30 mouse cellular contexts compared by ENCODE assay signal in genomic region chr1:160205486-160205885, GRCm38 (mm10). TPM values are rescaled to one million over a fixed set of nuclear protein-coding genes. Genes with fewer than 3 reads are reported as not detected.
DNase-seq lines count a peak whose midpoint lies in the region; ATAC-seq and TF ChIP-seq lines count a peak whose summit lies in the region.
"Had no signal": no experiment of that assay in that cellular context is flagged by ENCODE, and none has a peak within 500 bp of the region (broad histone marks: within the 10 kb centered on the region; RNA-seq: fewer than 3 reads in every experiment).

No protein-coding gene starts in this region.

- peak overlapping the region; percentile 69 for H3K27ac ChIP-seq in ES-Bruce4 (ENCODE audit: insufficient read depth, low read length)
- no peak overlapping the region for H3K27ac ChIP-seq in liver, embryonic 12.5 days
- no peak overlapping the region for H3K27ac ChIP-seq in hindbrain, embryonic 16.5 days (ENCODE audit: low read depth, low read length)
- H3K27ac ChIP-seq: embryonic facial prominence, embryonic 13.5 days; forebrain, embryonic 10.5 days; forebrain, embryonic 15.5 days; layer of hippocampus, adult 2 months; limb, embryonic 13.5 days; stomach, embryonic 15.5 days had no signal

- DNase-seq in adrenal gland, postnatal 36 days, result peak; percentile 50 to 51
- no peak for DNase-seq in adrenal gland, postnatal 25 days
- DNase-seq in 3T3-L1 (ENCODE audit: low read depth, low spot score), result peak; percentile 35
- DNase-seq: cerebellum, adult 18-20 months; cerebellum, postnatal 10 days; gastrocnemius, postnatal 36 days; heart, postnatal 14 days; kidney, adult 11 months; kidney, postnatal 36 days; liver, postnatal 0 days; lung, postnatal 36 days; midbrain, embryonic 14.5 days; right cerebral cortex, postnatal 25 days; thymus, postnatal 14 days had no signal

- no peak for TF ChIP-seq CTCF in ES-Bruce4 (IDR thresholded peaks at IDR 0.05; ENCODE audit: low read depth, low read length)

- peaks cover 78% of the 10 kb centered on the region for H3K36me3 ChIP-seq in ES-Bruce4 (ENCODE audit: control insufficient read depth, insufficient read depth, low read length, poor library complexity, severe bottlenecking)
- peaks cover 85% of the 10 kb centered on the region for H3K36me3 ChIP-seq in liver, embryonic 12.5 days
- peaks cover 41% of the 10 kb centered on the region for H3K36me3 ChIP-seq in hindbrain, embryonic 16.5 days (ENCODE audit: control insufficient read depth, insufficient read depth, low read length)

- no peak overlapping the region for H3K4me2 ChIP-seq in liver, embryonic 12.5 days
- no peak overlapping the region for H3K4me2 ChIP-seq in hindbrain, embryonic 16.5 days (ENCODE audit: low read length)
- H3K4me2 ChIP-seq: embryonic facial prominence, embryonic 13.5 days; forebrain, embryonic 15.5 days; limb, embryonic 13.5 days; liver, embryonic 11.5 days; stomach, embryonic 15.5 days had no signal

- no peak overlapping the region for H3K9ac ChIP-seq in ES-Bruce4 (ENCODE audit: low read depth, poor library complexity, severe bottlenecking)
- no peak overlapping the region for H3K9ac ChIP-seq in liver, embryonic 12.5 days
- no peak overlapping the region for H3K9ac ChIP-seq in hindbrain, embryonic 16.5 days (ENCODE audit: low read depth, low read length)
- H3K9ac ChIP-seq: embryonic facial prominence, embryonic 13.5 days; forebrain, embryonic 15.5 days; limb, embryonic 13.5 days; liver, postnatal 0 days; stomach, embryonic 15.5 days had no signal

- peak; percentile 33; the same call in 1 of the 2 replicates for ATAC-seq in granulocyte monocyte progenitor cell, adult 5-6 weeks (replicated peaks; ENCODE audit: poor library complexity, severe bottlenecking)
- ATAC-seq in liver, embryonic 12.5 days, result no peak
- no peak for ATAC-seq in hindbrain, embryonic 16.5 days
- ATAC-seq: forebrain, embryonic 15.5 days; liver, postnatal 0 days had no signal

- no peak for TF ChIP-seq EP300 in ES-Bruce4 (IDR thresholded peaks at IDR 0.05; ENCODE audit: insufficient read depth, low read depth, low read length)

- H3K4me3 ChIP-seq in ES-Bruce4 (ENCODE audit: low read depth, low read length), result no peak overlapping the region
- H3K4me3 ChIP-seq in liver, embryonic 12.5 days, result no peak overlapping the region
- no peak overlapping the region for H3K4me3 ChIP-seq in hindbrain, embryonic 16.5 days (ENCODE audit: low read length)
- H3K4me3 ChIP-seq: embryonic facial prominence, embryonic 13.5 days; forebrain, embryonic 10.5 days; forebrain, embryonic 15.5 days; layer of hippocampus, adult 2 months; limb, embryonic 13.5 days; megakaryocyte, embryonic 14.5 days; stomach, embryonic 15.5 days had no signal

- TF ChIP-seq POLR2A in ES-Bruce4 (IDR thresholded peaks at IDR 0.05; ENCODE audit: insufficient read depth, low read length), result no peak

- H3K27me3 ChIP-seq in ES-Bruce4 (ENCODE audit: control insufficient read depth, insufficient read depth, low read length, poor library complexity, severe bottlenecking), result no peaks in the 10 kb centered on the region
- H3K27me3 ChIP-seq in liver, embryonic 12.5 days (replicated peaks), result no peaks in the 10 kb centered on the region
- H3K27me3 ChIP-seq in hindbrain, embryonic 16.5 days (replicated peaks; ENCODE audit: control insufficient read depth, insufficient read depth, low read length), result no peaks in the 10 kb centered on the region
- H3K27me3 ChIP-seq: CH12.LX; embryonic facial prominence, embryonic 13.5 days; forebrain, embryonic 15.5 days; limb, embryonic 13.5 days; megakaryocyte, embryonic 14.5 days; stomach, embryonic 15.5 days had no signal

- no peaks in the 10 kb centered on the region for H3K9me3 ChIP-seq in ES-Bruce4 (replicated peaks; ENCODE audit: control insufficient read depth, insufficient read depth, low read length, poor library complexity, severe bottlenecking)
- H3K9me3 ChIP-seq in liver, embryonic 12.5 days (replicated peaks), result no peaks in the 10 kb centered on the region
- no peaks in the 10 kb centered on the region for H3K9me3 ChIP-seq in hindbrain, embryonic 16.5 days (ENCODE audit: control insufficient read depth, low read length)
- H3K9me3 ChIP-seq: embryonic facial prominence, embryonic 13.5 days; forebrain, embryonic 10.5 days; forebrain, embryonic 15.5 days; limb, embryonic 13.5 days; megakaryocyte, embryonic 14.5 days; stomach, embryonic 15.5 days had no signal

- H3K4me1 ChIP-seq in ES-Bruce4 (ENCODE audit: control insufficient read depth, insufficient read depth, low read length), result peaks cover 4% of the 10 kb centered on the region
- peaks cover 15% of the 10 kb centered on the region for H3K4me1 ChIP-seq in liver, embryonic 12.5 days
- peaks cover 8% of the 10 kb centered on the region for H3K4me1 ChIP-seq in hindbrain, embryonic 16.5 days (ENCODE audit: control insufficient read depth, insufficient read depth, low read depth, low read length)
- H3K4me1 ChIP-seq: stomach, embryonic 15.5 days had no signal

RNA-seq across cellular contexts. Expression of gene Cacybp, which starts 7.2 kb away (rescaled TPM):
- 100 to 1,000 TPM in 1 of 2 experiments, 10 to 100 TPM in 1; 89.7 to 126 TPM for total RNA-seq in adrenal gland, postnatal 36 days (2021)
- 81.3 and 101 TPM in 2 replicates for total RNA-seq in adrenal gland, postnatal 25 days (2021)
- polyA plus RNA-seq in ES-Bruce4 (2011; ENCODE audit: insufficient read depth, insufficient read length, low read depth, missing spikeins), result 299 and 323 TPM in 2 replicates
- total RNA-seq in granulocyte monocyte progenitor cell, adult 5-6 weeks (2014; fragmentation: Nextera tagmentation), result 161 and 188 TPM in 2 replicates
- 288 and 319 TPM in 2 replicates for total RNA-seq in granulocyte monocyte progenitor cell, adult 5-6 weeks (2017)
- polyA plus RNA-seq in liver, embryonic 12.5 days (2016; fragmentation: Nextera tagmentation; extraction: Ambion mirVana), result 279 and 282 TPM in 2 replicates
- polyA plus RNA-seq in hindbrain, embryonic 16.5 days (2015; fragmentation: Nextera tagmentation; extraction: Ambion mirVana), result 263 and 294 TPM in 2 replicates

RNA-seq across cellular contexts. Expression of gene Mrps14, which starts 10.5 kb away (rescaled TPM):
- total RNA-seq in adrenal gland, postnatal 36 days (2021), result 100 to 1,000 TPM in 1 of 2 experiments, 10 to 100 TPM in 1; 99.1 to 112 TPM
- 73.0 and 98.2 TPM in 2 replicates for total RNA-seq in adrenal gland, postnatal 25 days (2021)
- polyA plus RNA-seq in ES-Bruce4 (2011; ENCODE audit: insufficient read depth, insufficient read length, low read depth, missing spikeins), result 76.9 and 81.9 TPM in 2 replicates
- 119 and 171 TPM in 2 replicates for total RNA-seq in granulocyte monocyte progenitor cell, adult 5-6 weeks (2014; fragmentation: Nextera tagmentation)
- total RNA-seq in granulocyte monocyte progenitor cell, adult 5-6 weeks (2017), result 157 and 194 TPM in 2 replicates
- 242 and 262 TPM in 2 replicates for polyA plus RNA-seq in liver, embryonic 12.5 days (2016; fragmentation: Nextera tagmentation; extraction: Ambion mirVana)
- polyA plus RNA-seq in hindbrain, embryonic 16.5 days (2015; fragmentation: Nextera tagmentation; extraction: Ambion mirVana), result 129 and 137 TPM in 2 replicates

RNA-seq across cellular contexts. Expression of gene Tnn, which starts 52.1 kb away (rescaled TPM):
- total RNA-seq in adrenal gland, postnatal 36 days (2021), result under 1 TPM; 0.10 to 0.20 TPM
- 0.24 TPM in 2 replicates for total RNA-seq in adrenal gland, postnatal 25 days (2021)
- not detected in 2 replicates for polyA plus RNA-seq in ES-Bruce4 (2011; ENCODE audit: insufficient read depth, insufficient read length, low read depth, missing spikeins)
- total RNA-seq in granulocyte monocyte progenitor cell, adult 5-6 weeks (2014; fragmentation: Nextera tagmentation), result not detected in 2 replicates
- not detected in 2 replicates for total RNA-seq in granulocyte monocyte progenitor cell, adult 5-6 weeks (2017)
- polyA plus RNA-seq in liver, embryonic 12.5 days (2016; fragmentation: Nextera tagmentation; extraction: Ambion mirVana), result 0.02 TPM in 2 replicates
- polyA plus RNA-seq in hindbrain, embryonic 16.5 days (2015; fragmentation: Nextera tagmentation; extraction: Ambion mirVana), result 0.08 and 0.44 TPM in 2 replicates
- total RNA-seq: CH12.LX; common myeloid progenitor, adult 5-6 weeks; gastrocnemius, adult 18-20 months; gastrocnemius, postnatal 36 days had no signal
- polyA plus RNA-seq: C2C12; forebrain, embryonic 10.5 days; forebrain, embryonic 15.5 days; liver, embryonic 11.5 days; liver, postnatal 0 days had no signal
